19 mouse cellular contexts compared by ENCODE assay signal in the genomic region with DNA sequence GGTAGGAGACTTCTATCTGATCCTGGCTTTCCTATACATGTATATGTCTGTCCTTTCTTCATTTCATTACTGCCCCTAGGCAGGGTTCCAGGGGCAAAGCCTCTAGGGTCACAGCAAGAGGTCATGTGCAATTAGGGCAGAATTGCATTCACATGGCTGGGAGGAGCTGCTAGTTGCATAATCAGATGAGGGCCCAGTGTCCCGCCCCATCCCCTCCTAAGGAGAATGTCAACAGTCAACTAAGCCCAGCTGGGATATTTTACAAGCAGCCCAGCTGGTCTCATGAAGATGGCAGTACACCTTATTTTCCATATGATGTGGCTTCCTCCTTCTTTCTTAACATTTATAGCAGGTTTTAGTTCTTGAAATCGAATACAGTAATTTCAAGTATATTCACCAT.
DNase-seq lines count a peak whose midpoint lies in the region; ATAC-seq and TF ChIP-seq lines count a peak whose summit lies in the region.
"Had no signal": no experiment of that assay in that cellular context is flagged by ENCODE, and none has a peak within 500 bp of the region (broad histone marks: within the 10 kb centered on the region; RNA-seq: fewer than 3 reads in every experiment).

No protein-coding gene starts in this region.

- no peak for TF ChIP-seq POLR2A in lung, adult 2 months (IDR thresholded peaks at IDR 0.05; ENCODE audit: borderline replicate concordance, extremely low read depth, low read depth, low read length)

- WGBS in lung, adult 2 months = 59% methylated on average over 2 of the region's 2 CpGs
- WGBS in lung, embryonic 14.5 days = 48% methylated on average over 2 of the region's 2 CpGs
- 64% methylated on average over 2 of the region's 2 CpGs for WGBS in hindbrain, embryonic 13.5 days
- whole genome bisulfite sequencing in kidney, embryonic 14.5 days = 61% methylated on average over 2 of the region's 2 CpGs

- H3K36me3 ChIP-seq in lung, embryonic 14.5 days (ENCODE audit: insufficient read depth) = no peaks in the 10 kb centered on the region
- H3K36me3 ChIP-seq in hindbrain, embryonic 13.5 days = no peaks in the 10 kb centered on the region
- no peaks in the 10 kb centered on the region for H3K36me3 ChIP-seq in kidney, embryonic 14.5 days (ENCODE audit: control insufficient read depth, insufficient read depth, low read length)
- H3K36me3 ChIP-seq: embryonic facial prominence, embryonic 12.5 days; forebrain, embryonic 15.5 days; hindbrain, embryonic 15.5 days had no signal

- H3K4me2 ChIP-seq in lung, embryonic 14.5 days = no peak overlapping the region
- no peak overlapping the region for H3K4me2 ChIP-seq in hindbrain, embryonic 13.5 days
- no peak overlapping the region for H3K4me2 ChIP-seq in kidney, embryonic 14.5 days (replicated peaks; ENCODE audit: low read depth, low read length)
- H3K4me2 ChIP-seq: embryonic facial prominence, embryonic 12.5 days; forebrain, embryonic 15.5 days; hindbrain, embryonic 15.5 days had no signal

- H3K4me1 ChIP-seq in lung, adult 2 months (ENCODE audit: control insufficient read depth, insufficient read depth, low read length) = no peaks in the 10 kb centered on the region
- peaks cover 4% of the 10 kb centered on the region; the same call in 1 of the 2 replicates for H3K4me1 ChIP-seq in lung, embryonic 14.5 days (ENCODE audit: insufficient read depth)
- 0 out of 2 replicates have a peak, but pooled peaks cover 11% of the 10 kb centered on the region for H3K4me1 ChIP-seq in hindbrain, embryonic 13.5 days (replicated peaks)
- H3K4me1 ChIP-seq in kidney, embryonic 14.5 days (ENCODE audit: control insufficient read depth, insufficient read depth, low read length) = no peaks in the 10 kb centered on the region
- H3K4me1 ChIP-seq: embryonic facial prominence, embryonic 12.5 days; hindbrain, embryonic 15.5 days had no signal

- no peaks in the 10 kb centered on the region for H3K9me3 ChIP-seq in lung, embryonic 14.5 days (ENCODE audit: low read depth, low read length)
- no peaks in the 10 kb centered on the region for H3K9me3 ChIP-seq in hindbrain, embryonic 13.5 days
- no peaks in the 10 kb centered on the region for H3K9me3 ChIP-seq in kidney, embryonic 14.5 days (ENCODE audit: control insufficient read depth, low read length)
- H3K9me3 ChIP-seq: embryonic facial prominence, embryonic 12.5 days; forebrain, embryonic 15.5 days; hindbrain, embryonic 15.5 days had no signal

- H3K27ac ChIP-seq in lung, embryonic 14.5 days (ENCODE audit: low read depth) = no peak overlapping the region
- H3K27ac ChIP-seq in hindbrain, embryonic 13.5 days = no peak overlapping the region
- H3K27ac ChIP-seq in kidney, embryonic 14.5 days (ENCODE audit: low read depth, low read length) = no peak overlapping the region
- H3K27ac ChIP-seq: embryonic facial prominence, embryonic 12.5 days; forebrain, embryonic 15.5 days; hindbrain, embryonic 15.5 days had no signal

- H3K27me3 ChIP-seq in lung, embryonic 14.5 days (ENCODE audit: insufficient read depth, low read length) = no peaks in the 10 kb centered on the region
- H3K27me3 ChIP-seq in hindbrain, embryonic 13.5 days = no peaks in the 10 kb centered on the region
- no peaks in the 10 kb centered on the region for H3K27me3 ChIP-seq in kidney, embryonic 14.5 days (ENCODE audit: control insufficient read depth, insufficient read depth, low read length)
- H3K27me3 ChIP-seq: CH12.LX; embryonic facial prominence, embryonic 12.5 days had no signal

- ATAC-seq in lung, embryonic 14.5 days (ENCODE audit: insufficient read depth) = no peak
- ATAC-seq in hindbrain, embryonic 13.5 days (ENCODE audit: low FRiP score) = no peak
- no peak for ATAC-seq in kidney, embryonic 14.5 days (ENCODE audit: low FRiP score, low TSS enrichment)
- ATAC-seq: forebrain, embryonic 15.5 days had no signal

- H3K4me3 ChIP-seq in lung, adult 2 months (replicated peaks; ENCODE audit: extremely low read depth, low read depth, low read length) = no peak overlapping the region
- H3K4me3 ChIP-seq in lung, embryonic 14.5 days (ENCODE audit: low read depth, low read length) = no peak overlapping the region
- H3K4me3 ChIP-seq in hindbrain, embryonic 13.5 days = no peak overlapping the region
- H3K4me3 ChIP-seq in kidney, embryonic 14.5 days (ENCODE audit: low read length) = no peak overlapping the region
- H3K4me3 ChIP-seq: embryonic facial prominence, embryonic 12.5 days; forebrain, embryonic 15.5 days; hindbrain, embryonic 15.5 days had no signal

- no peak for TF ChIP-seq CTCF in lung, adult 2 months (IDR thresholded peaks at IDR 0.05; ENCODE audit: insufficient read depth, low read length)
- TF ChIP-seq CTCF in lung, embryonic 14.5 days (IDR thresholded peaks at IDR 0.05; ENCODE audit: low read depth) = no peak

- no peak overlapping the region for H3K9ac ChIP-seq in lung, embryonic 14.5 days
- no peak overlapping the region for H3K9ac ChIP-seq in hindbrain, embryonic 13.5 days
- H3K9ac ChIP-seq in kidney, embryonic 14.5 days (ENCODE audit: low read depth, low read length) = no peak overlapping the region
- H3K9ac ChIP-seq: embryonic facial prominence, embryonic 12.5 days; forebrain, embryonic 15.5 days; hindbrain, embryonic 15.5 days had no signal

- DNase-seq in lung, adult 18-20 months = peak; percentile 37 to 43
- DNase-seq in lung, adult 2 months = no peak
- DNase-seq in lung, embryonic 14.5 days = peak; percentile 52
- peak; percentile 22 for DNase-seq in lung, postnatal 14 days
- DNase-seq: adrenal gland, adult 2 months; adrenal gland, postnatal 25 days; cerebellum, adult 18-20 months; cerebellum, adult 9-11 months; cerebellum, postnatal 36 days; embryo, embryonic 11 days; gastrocnemius, postnatal 25 days; heart, postnatal 10 days; heart, postnatal 4 days had no signal
